9 mouse cellular contexts compared by ENCODE assay signal in the genomic region with DNA sequence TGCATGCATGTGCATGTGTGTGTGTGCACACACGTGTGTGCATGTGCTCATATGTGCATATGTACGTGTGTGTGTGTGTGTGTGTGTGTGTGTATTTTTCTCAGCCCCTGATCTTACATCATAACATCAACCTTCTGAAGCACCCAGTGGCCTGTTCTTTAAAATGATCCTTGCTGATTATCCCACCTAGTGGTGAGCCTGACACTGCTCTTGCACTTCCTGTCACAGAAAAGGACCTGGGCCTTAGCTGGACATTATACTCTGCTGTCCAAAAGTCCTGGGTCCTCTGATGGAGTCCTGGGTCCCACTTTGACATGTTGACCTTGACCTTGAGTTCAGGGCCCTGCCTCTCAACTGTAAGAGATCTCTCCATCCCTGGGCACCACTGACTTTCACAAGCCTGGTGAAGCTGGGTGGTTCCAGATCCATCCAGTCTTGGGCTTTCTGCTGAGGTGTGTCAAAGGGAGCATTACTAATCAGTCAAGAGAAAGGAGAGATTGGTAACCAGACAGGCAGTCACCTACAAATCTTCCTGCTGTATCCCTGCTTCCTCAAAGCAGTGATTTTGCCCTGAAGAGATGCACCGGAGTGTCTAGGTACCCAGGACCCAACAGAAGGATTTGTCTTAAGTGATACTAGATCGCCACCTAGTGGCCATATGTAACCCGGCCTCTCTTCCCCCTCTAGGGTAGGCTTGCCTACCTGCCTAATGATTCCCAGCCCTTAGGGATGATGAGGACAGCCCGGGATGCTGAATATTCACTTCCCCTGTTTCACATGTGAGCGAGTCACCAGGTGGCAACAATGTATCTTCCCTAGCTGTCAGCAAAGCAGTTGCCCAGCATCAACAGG. TPM values are rescaled to one million over a fixed set of nuclear protein-coding genes. Genes with fewer than 3 reads are reported as not detected.
DNase-seq lines count a peak whose midpoint lies in the region; ATAC-seq lines count a peak whose summit lies in the region.
"Had no signal": no experiment of that assay in that cellular context is flagged by ENCODE, and none has a peak within 500 bp of the region (broad histone marks: within the 10 kb centered on the region; RNA-seq: fewer than 3 reads in every experiment).

No protein-coding gene starts in this region.

- H3K9ac ChIP-seq in limb, embryonic 15.5 days: no peak overlapping the region

- peak; percentile 42 to 48 for DNase-seq in urinary bladder, postnatal 36 days (ENCODE audit: low spot score in 2 of 2)
- DNase-seq in urinary bladder, postnatal 10 days (ENCODE audit: low spot score): no peak
- peak; percentile 84 to 90 for DNase-seq in cerebellum, postnatal 10 days
- peak; percentile 27 to 59 for DNase-seq in frontal cortex, postnatal 25 days (ENCODE audit: low spot score in 2 of 2)
- DNase-seq in kidney, adult 8-10 months: peak; percentile 43 to 68
- peak; percentile 71 for DNase-seq in naive thymus-derived CD4-positive, alpha-beta T cell, adult 2 months (ENCODE audit: low read depth)
- DNase-seq in thymus, postnatal 0 days (ENCODE audit: low spot score): peak; percentile 77

- no peaks in the 10 kb centered on the region for H3K36me3 ChIP-seq in limb, embryonic 15.5 days

- peak; percentile 76 for ATAC-seq in limb, embryonic 15.5 days (ENCODE audit: insufficient number of reproducible peaks, low FRiP score, low TSS enrichment, low read depth)

- H3K27me3 ChIP-seq in limb, embryonic 15.5 days: peaks cover 21% of the 10 kb centered on the region; the same call in 1 of the 2 replicates

- H3K4me2 ChIP-seq in limb, embryonic 15.5 days: no peak overlapping the region

- H3K27ac ChIP-seq in limb, embryonic 15.5 days: no peak overlapping the region

- no peak overlapping the region for H3K4me3 ChIP-seq in limb, embryonic 15.5 days
- H3K4me3 ChIP-seq: erythroblast, embryonic 14.5 days had no signal

- peaks cover 7% of the 10 kb centered on the region; the same call in 1 of the 2 replicates for H3K4me1 ChIP-seq in limb, embryonic 15.5 days

- H3K9me3 ChIP-seq in limb, embryonic 15.5 days: no peaks in the 10 kb centered on the region

- 31% methylated on average over 7 of the region's 7 CpGs for WGBS in limb, embryonic 15.5 days

RNA-seq across cellular contexts. Expression of gene Prlh, which starts 3.6 kb away (rescaled TPM):
- not detected in 2 replicates for polyA plus RNA-seq in limb, embryonic 15.5 days (2015; fragmentation: Nextera tagmentation; extraction: Ambion mirVana)
- not detected in 2 replicates for polyA plus RNA-seq in thymus, postnatal 0 days (2015; fragmentation: Nextera tagmentation; extraction: Ambion mirVana)

RNA-seq across cellular contexts. Expression of gene Rab17, which starts 13.0 kb away (rescaled TPM):
- 2.4 and 2.5 TPM in 2 replicates for polyA plus RNA-seq in limb, embryonic 15.5 days (2015; fragmentation: Nextera tagmentation; extraction: Ambion mirVana)
- 0.94 and 1.1 TPM in 2 replicates for polyA plus RNA-seq in thymus, postnatal 0 days (2015; fragmentation: Nextera tagmentation; extraction: Ambion mirVana)
- polyA plus RNA-seq: erythroblast, embryonic 14.5 days had no signal

RNA-seq across cellular contexts. Expression of gene Mlph, which starts 41.6 kb away (rescaled TPM):
- 1.4 and 1.6 TPM in 2 replicates for polyA plus RNA-seq in limb, embryonic 15.5 days (2015; fragmentation: Nextera tagmentation; extraction: Ambion mirVana)
- 0.45 and 0.55 TPM in 2 replicates for polyA plus RNA-seq in thymus, postnatal 0 days (2015; fragmentation: Nextera tagmentation; extraction: Ambion mirVana)
- polyA plus RNA-seq: erythroblast, embryonic 14.5 days had no signal

RNA-seq across cellular contexts. Expression of gene Lrrfip1, which starts 42.1 kb away (rescaled TPM):
- 56.8 and 72.0 TPM in 2 replicates for polyA plus RNA-seq in limb, embryonic 15.5 days (2015; fragmentation: Nextera tagmentation; extraction: Ambion mirVana)
- polyA plus RNA-seq in thymus, postnatal 0 days (2015; fragmentation: Nextera tagmentation; extraction: Ambion mirVana): 59.8 and 61.1 TPM in 2 replicates
